Mouse (Mus musculus): ENCODE measurements around the gene Hist2h2ac. TPM values are rescaled to one million over a fixed set of nuclear protein-coding genes. Genes with fewer than 3 reads are reported as not detected.
"Not testable (repeated sequence)": the region's sequence is repeated elsewhere in the genome, so short reads cannot be mapped to it uniquely, and the experiment has no call there.

The Hist2h2ac gene
- polyA plus RNA-seq, 1 experiment, result 1.9 TPM

DNA sequence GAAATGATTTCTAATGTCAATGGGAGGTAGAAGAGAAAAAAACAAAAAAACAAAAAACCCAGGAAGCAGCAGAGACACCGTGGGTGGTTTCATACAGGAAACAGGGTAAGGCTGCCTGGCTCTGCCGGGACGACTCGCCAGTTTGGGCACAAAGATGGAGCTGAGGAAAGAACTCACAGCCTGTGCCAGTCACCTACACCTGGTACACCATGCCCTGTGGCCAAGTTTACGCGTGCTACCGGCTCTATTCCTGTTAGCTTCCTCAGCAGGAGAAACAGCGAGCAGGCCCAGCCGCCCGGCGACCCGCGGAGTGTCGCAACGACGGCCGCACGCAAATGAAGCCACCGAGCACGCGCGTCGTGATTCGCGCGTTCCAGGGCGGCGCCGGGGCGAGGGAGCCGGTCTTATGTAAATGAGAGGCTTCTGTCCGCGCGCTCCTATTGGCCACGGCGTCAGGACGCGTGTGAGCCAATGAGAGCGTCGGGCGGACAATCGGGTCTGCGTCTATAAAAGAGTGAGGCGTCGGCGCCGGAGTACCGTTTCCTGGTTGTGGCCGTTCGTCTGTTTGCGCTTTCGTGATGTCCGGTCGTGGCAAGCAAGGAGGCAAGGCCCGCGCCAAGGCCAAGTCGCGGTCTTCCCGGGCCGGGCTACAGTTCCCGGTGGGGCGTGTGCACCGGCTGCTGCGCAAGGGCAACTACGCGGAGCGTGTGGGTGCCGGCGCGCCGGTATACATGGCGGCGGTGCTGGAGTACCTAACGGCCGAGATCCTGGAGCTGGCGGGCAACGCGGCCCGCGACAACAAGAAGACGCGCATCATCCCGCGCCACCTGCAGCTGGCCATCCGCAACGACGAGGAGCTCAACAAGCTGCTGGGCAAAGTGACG, 24.6 kb upstream of the Hist2h2ac start, which contains the start of gene Hist2h2aa1:
Gene Hist2h2aa1 (plus strand): TSS at position 495 of the 884 bp plus-strand sequence.
- peak; percentile 71 for TF ChIP-seq CEBPB (IDR thresholded peaks at IDR 0.05; ENCODE audit: low read depth)
- not testable (repeated sequence) for H3K36me3 ChIP-seq (ENCODE audit: control insufficient read depth, insufficient read depth); H3K27me3 ChIP-seq (ENCODE audit: control insufficient read depth, insufficient read depth, insufficient read length); H3K79me2 ChIP-seq (ENCODE audit: control insufficient read depth, insufficient read depth); H3K79me3 ChIP-seq (ENCODE audit: low read depth)
- H3K4me3 ChIP-seq (ENCODE audit: insufficient read depth, poor library complexity, severe bottlenecking), result peak within 1 kb of the TSS; percentile 18
- H3ac ChIP-seq (ENCODE audit: control insufficient read depth, insufficient read length, low read depth), result peak within 1 kb of the TSS; percentile 91

DNA sequence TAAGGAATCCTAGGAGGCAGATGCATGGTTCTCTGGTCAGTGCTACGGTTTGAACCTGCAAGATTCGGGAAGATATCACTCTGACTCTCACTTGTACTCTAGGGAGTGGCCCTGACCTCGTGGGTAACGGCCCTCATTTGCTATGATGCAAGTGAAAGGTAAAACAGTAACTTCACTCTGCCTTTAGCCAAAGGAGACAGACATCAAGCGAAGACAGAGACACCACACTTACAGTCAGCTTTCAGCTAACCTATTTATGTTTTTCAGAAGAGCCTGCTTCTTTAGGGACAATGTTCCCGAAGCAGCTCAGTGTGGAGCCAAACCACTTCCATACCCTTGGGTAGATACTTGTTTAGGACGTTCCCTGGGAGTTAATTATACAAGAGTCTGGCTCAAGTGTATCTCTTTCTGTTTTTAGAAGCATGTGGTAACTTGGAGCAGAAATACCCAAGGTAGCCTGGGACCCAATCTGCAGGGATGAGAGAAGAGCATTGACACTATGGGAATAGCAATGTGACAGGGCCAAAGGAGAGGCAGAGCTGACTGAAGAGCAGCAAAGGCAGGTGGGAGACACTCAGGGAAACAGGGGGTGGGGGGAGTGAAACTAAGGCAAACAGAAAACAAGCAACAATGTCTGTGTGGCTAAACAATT, 23.4 kb upstream of the Hist2h2ac start:
- no peak for TF ChIP-seq MAX (IDR thresholded peaks at IDR 0.05)
- TF ChIP-seq CTCF (IDR thresholded peaks at IDR 0.05; ENCODE audit: control insufficient read depth, insufficient read depth, insufficient read length), result no peak
- TF ChIP-seq FOSL1 (IDR thresholded peaks at IDR 0.05; ENCODE audit: insufficient read depth, low read length, poor library complexity, severe bottlenecking), result no peak
- no peak for TF ChIP-seq CEBPB (IDR thresholded peaks at IDR 0.05; ENCODE audit: low read depth)
- TF ChIP-seq MYOD1 (IDR thresholded peaks at IDR 0.05; ENCODE audit: control insufficient read depth, insufficient read length, low read depth), result no peak
- no peak for TF ChIP-seq USF1 (IDR thresholded peaks at IDR 0.05; ENCODE audit: low read depth)
- TF ChIP-seq MYOG (IDR thresholded peaks at IDR 0.05; ENCODE audit: control insufficient read depth, extremely low read depth, insufficient read length), result no peak
- Histone ChIP-seq H3K79me3 (ENCODE audit: low read depth) (peaks cover 2% of the 10 kb centered on the region), H3ac (ENCODE audit: control insufficient read depth, insufficient read length, low read depth) (peak overlapping the region; percentile 2), H3K79me2 (ENCODE audit: control insufficient read depth, insufficient read depth) (no peaks in the 10 kb centered on the region), H3K4me3 (ENCODE audit: insufficient read depth, poor library complexity, severe bottlenecking) (no peak overlapping the region), H3K36me3 (ENCODE audit: control insufficient read depth, insufficient read depth) (no peaks in the 10 kb centered on the region), H3K27me3 (ENCODE audit: control insufficient read depth, insufficient read depth, insufficient read length) (no peaks in the 10 kb centered on the region)

DNA sequence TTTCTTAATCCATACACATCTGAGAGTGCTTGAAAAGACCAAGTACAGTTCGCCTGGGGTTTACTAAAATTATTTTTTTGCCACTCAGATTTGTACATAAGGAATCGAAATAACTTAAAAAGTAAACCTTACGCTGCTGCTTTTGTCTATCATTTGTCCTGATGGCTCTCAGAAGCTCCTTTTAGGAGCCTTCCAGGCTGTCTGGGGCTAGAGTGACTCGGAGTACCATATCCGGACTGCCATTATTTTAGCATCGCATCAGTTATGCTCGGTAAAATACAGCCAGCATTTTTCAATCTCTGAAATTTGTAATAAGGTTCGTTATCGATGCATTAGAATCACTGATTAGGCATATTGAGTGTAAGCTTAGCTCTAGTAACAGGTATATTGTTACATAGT, 20.1 kb upstream of the Hist2h2ac start:
- no peak for TF ChIP-seq MAX (IDR thresholded peaks at IDR 0.05)
- TF ChIP-seq FOSL1 (IDR thresholded peaks at IDR 0.05; ENCODE audit: insufficient read depth, low read length, poor library complexity, severe bottlenecking), result no peak
- no peak for TF ChIP-seq MYOG (IDR thresholded peaks at IDR 0.05; ENCODE audit: control insufficient read depth, extremely low read depth, insufficient read length)
- TF ChIP-seq CEBPB (IDR thresholded peaks at IDR 0.05; ENCODE audit: low read depth), result no peak
- TF ChIP-seq MYOD1 (IDR thresholded peaks at IDR 0.05; ENCODE audit: control insufficient read depth, insufficient read length, low read depth), result no peak
- no peak for TF ChIP-seq USF1 (IDR thresholded peaks at IDR 0.05; ENCODE audit: low read depth)
- Histone ChIP-seq H3ac (ENCODE audit: control insufficient read depth, insufficient read length, low read depth) (no peak overlapping the region), H3K27me3 (ENCODE audit: control insufficient read depth, insufficient read depth, insufficient read length) (no peaks in the 10 kb centered on the region), H3K36me3 (ENCODE audit: control insufficient read depth, insufficient read depth) (no peaks in the 10 kb centered on the region), H3K79me2 (ENCODE audit: control insufficient read depth, insufficient read depth) (no peaks in the 10 kb centered on the region), H3K4me3 (ENCODE audit: insufficient read depth, poor library complexity, severe bottlenecking) (no peak overlapping the region), H3K79me3 (ENCODE audit: low read depth) (no peaks in the 10 kb centered on the region)

DNA sequence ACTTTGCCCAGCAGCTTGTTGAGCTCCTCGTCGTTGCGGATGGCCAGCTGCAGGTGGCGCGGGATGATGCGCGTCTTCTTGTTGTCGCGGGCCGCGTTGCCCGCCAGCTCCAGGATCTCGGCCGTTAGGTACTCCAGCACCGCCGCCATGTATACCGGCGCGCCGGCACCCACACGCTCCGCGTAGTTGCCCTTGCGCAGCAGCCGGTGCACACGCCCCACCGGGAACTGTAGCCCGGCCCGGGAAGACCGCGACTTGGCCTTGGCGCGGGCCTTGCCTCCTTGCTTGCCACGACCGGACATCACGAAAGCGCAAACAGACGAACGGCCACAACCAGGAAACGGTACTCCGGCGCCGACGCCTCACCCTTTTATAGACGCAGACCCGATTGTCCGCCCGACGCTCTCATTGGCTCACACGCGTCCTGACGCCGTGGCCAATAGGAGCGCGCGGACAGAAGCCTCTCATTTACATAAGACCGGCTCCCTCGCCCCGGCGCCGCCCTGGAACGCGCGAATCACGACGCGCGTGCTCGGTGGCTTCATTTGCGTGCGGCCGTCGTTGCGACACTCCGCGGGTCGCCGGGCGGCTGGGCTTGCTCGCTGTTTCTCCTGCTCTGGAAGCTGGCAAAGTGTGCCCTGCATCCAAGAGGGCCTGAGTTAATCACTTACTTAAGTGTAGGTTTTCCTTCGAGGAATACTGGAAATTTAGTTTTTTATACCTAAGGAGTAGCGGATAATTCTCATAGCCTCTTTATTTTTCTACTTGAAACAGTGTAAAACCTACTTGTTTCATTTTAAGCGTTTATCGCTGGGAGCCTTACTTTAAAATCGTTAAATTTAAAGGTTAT, 19.5 kb upstream of the Hist2h2ac start, which contains the start of gene Hist2h2aa2:
Gene Hist2h2aa2 (minus strand): TSS at position 328 of the 850 bp plus-strand sequence.
- H3K36me3 ChIP-seq (ENCODE audit: control insufficient read depth, insufficient read depth); H3K79me3 ChIP-seq (ENCODE audit: low read depth); H3K79me2 ChIP-seq (ENCODE audit: control insufficient read depth, insufficient read depth); H3K27me3 ChIP-seq (ENCODE audit: control insufficient read depth, insufficient read depth, insufficient read length): not testable (repeated sequence)
- H3ac ChIP-seq (ENCODE audit: control insufficient read depth, insufficient read length, low read depth), result peak within 1 kb of the TSS; percentile 35
- peak within 1 kb of the TSS; percentile 29 for H3K4me3 ChIP-seq (ENCODE audit: insufficient read depth, poor library complexity, severe bottlenecking)

DNA sequence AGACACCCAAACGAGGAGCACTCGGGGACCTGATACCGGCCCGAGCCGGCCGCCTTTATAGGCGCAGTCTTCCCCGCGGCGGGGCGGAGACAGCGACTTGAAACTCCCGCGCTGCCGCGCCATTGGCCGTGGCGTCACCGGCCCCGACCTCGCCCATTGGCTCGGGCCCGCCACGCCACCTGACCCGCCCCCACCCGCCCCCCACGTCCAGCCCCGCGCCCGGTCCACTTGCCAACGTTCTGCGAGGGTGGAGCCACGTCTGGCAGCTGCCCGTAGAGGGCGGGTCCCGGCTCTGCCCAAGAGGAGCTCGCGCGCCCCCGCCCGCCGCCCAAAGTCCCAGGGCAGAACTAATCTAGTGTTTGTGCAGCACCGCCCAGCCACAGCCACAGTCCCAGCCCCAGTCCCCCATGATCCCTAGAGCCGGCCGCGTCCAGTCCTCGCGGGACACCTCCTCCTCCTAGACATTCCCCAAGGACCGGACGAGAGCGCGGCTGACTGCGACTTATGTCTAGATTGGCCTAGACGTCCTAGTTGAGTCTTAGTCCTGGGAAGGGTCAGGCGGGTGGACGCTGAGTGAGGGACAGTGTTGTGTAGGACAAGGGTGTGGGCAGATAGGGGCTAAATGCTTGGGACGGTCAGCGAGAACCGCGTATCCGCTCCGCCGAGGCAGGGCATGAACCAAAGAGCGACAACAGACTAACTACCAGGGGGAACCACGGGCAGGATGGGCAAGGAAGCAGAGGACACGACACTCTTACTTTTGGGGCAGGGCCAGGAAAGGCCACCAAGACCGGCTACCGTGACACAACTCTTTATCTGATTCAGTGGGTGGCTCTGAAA, 18.5 kb upstream of the Hist2h2ac start, which contains the start of gene Hist2h3c2:
Gene Hist2h3c2 (minus strand): TSS at position 174 of the 840 bp plus-strand sequence.
- H3K36me3 ChIP-seq (ENCODE audit: control insufficient read depth, insufficient read depth); H3K27me3 ChIP-seq (ENCODE audit: control insufficient read depth, insufficient read depth, insufficient read length); H3K79me3 ChIP-seq (ENCODE audit: low read depth); H3K79me2 ChIP-seq (ENCODE audit: control insufficient read depth, insufficient read depth): not testable (repeated sequence)
- Histone ChIP-seq H3ac (ENCODE audit: control insufficient read depth, insufficient read length, low read depth) (peak within 1 kb of the TSS; percentile 68), H3K4me3 (ENCODE audit: insufficient read depth, poor library complexity, severe bottlenecking) (peak within 1 kb of the TSS; percentile 42)
